Mouse (Mus musculus) erythroblast, embryonic 14.5 days (primary cell): Measurements from ENCODE around the gene Actrt3.

Experiments
- GATA1 ChIP-seq: IDR thresholded peaks from 2 replicates; pipeline ENCODE4 v1.6.1; 2012; ENCODE audit warnings: low read length, inconsistent platforms, mixed read lengths
- TAL1 ChIP-seq: IDR thresholded peaks from 3 replicates; pipeline ENCODE4 v1.6.1; 2012; ENCODE audit warnings: low read length, inconsistent platforms, mixed read lengths

- TF ChIP-seq GATA1 (no peak), TAL1 (no peak)
Measured at GRCm38 (mm10) chr3:30608999-30609398, 9.3 kb upstream of the Actrt3 start.
